Mouse (Mus musculus) testis, postnatal 14 days (tissue): Measurements from ENCODE around the gene Aloxe3.

Experiments used
- DNase-seq: peaks from one replicate; pipeline ENCODE4 v3.0.0; 2021; ENCODE audit warnings: low spot score

Gene Aloxe3

GRCm38 (mm10) chr11:69109032-69109900, 16.4 kb upstream of the Aloxe3 start:
- DNase-seq = no peak

GRCm38 (mm10) chr11:69110319-69111046, 15.2 kb upstream of the Aloxe3 start:
- peak; percentile 89 for DNase-seq

GRCm38 (mm10) chr11:69111051-69111810, 14.5 kb upstream of the Aloxe3 start:
- no peak for DNase-seq

GRCm38 (mm10) chr11:69111865-69112264, 13.8 kb upstream of the Aloxe3 start:
- DNase-seq = no peak

- no peak for DNase-seq
These were observed 11.7 kb upstream of the Aloxe3 start for GRCm38 (mm10) chr11:69114018-69114417.

- no peak for DNase-seq
These were observed 11.1 kb upstream of the Aloxe3 start for GRCm38 (mm10) chr11:69114621-69115020.

GRCm38 (mm10) chr11:69116843-69117242, 8.9 kb upstream of the Aloxe3 start:
- DNase-seq = no peak

GRCm38 (mm10) chr11:69117737-69118695, 7.7 kb upstream of the Aloxe3 start:
- DNase-seq = peak; percentile 73

GRCm38 (mm10) chr11:69118765-69119164, 6.9 kb upstream of the Aloxe3 start:
- DNase-seq = peak; percentile 83

GRCm38 (mm10) chr11:69119446-69120155, 6.1 kb upstream of the Aloxe3 start:
- peak; percentile 13 for DNase-seq

GRCm38 (mm10) chr11:69120221-69121000, 5.3 kb upstream of the Aloxe3 start, which contains the start of gene Hes7:
Hes7 (plus strand) TSS chr11:69120404.
- DNase-seq = peak; percentile 63

- peak; percentile 46 for DNase-seq
These were observed 4.5 kb upstream of the Aloxe3 start for GRCm38 (mm10) chr11:69121001-69121740.

- DNase-seq = no peak
These were observed 3.9 kb upstream of the Aloxe3 start for GRCm38 (mm10) chr11:69121741-69122335.

- peak; percentile 84 for DNase-seq
These were observed 3.3 kb upstream of the Aloxe3 start, which contains the start of gene 9130213A22Rik for GRCm38 (mm10) chr11:69122336-69122951. 9130213A22Rik (minus strand) TSS chr11:69122589.

GRCm38 (mm10) chr11:69123056-69123692, 2.5 kb upstream of the Aloxe3 start:
- peak; percentile 86 for DNase-seq

- DNase-seq = peak; percentile 88
These were observed 1.8 kb upstream of the Aloxe3 start for GRCm38 (mm10) chr11:69123693-69124497.

- peak; percentile 66 for DNase-seq
These were observed 1.2 kb upstream of the Aloxe3 start for GRCm38 (mm10) chr11:69124498-69124847.
